Mouse (Mus musculus) midbrain, embryonic 12.5 days (tissue): ENCODE measurements around the gene Nudcd3. TPM values are rescaled to one million over a fixed set of nuclear protein-coding genes. Genes with fewer than 3 reads are reported as not detected.

Source experiments
- ATAC-seq: fragments of 200-750 bp; cut with Nextera tagmentation; 2 replicates; pipeline ENCODE4 v1.8.0; 2017; ENCODE audit warnings: low read depth, moderate TSS enrichment, moderate library complexity; ENCODE audit not compliant: low FRiP score
- H3K27ac ChIP-seq: fragments of 300-500 bp; sonication (generic); replicated peaks from 2 replicates; pipeline ENCODE4 v1.5.1; 2016; ENCODE audit warnings: mild to moderate bottlenecking
- H3K27me3 ChIP-seq: fragments of 300-500 bp; sonication (generic); 2 replicates; pipeline ENCODE4 v1.6.1; 2016; ENCODE audit warnings: mild to moderate bottlenecking
- H3K36me3 ChIP-seq: fragments of 300-500 bp; sonication (generic); 2 replicates; pipeline ENCODE4 v1.6.1; 2016
- H3K4me1 ChIP-seq: fragments of 300-500 bp; sonication (generic); 2 replicates; pipeline ENCODE4 v1.6.1; 2016
- H3K4me2 ChIP-seq: fragments of 300-500 bp; sonication (generic); replicated peaks from 2 replicates; pipeline ENCODE4 v1.6.1; 2016; ENCODE audit warnings: mild to moderate bottlenecking, moderate library complexity
- H3K4me3 ChIP-seq: fragments of 300-500 bp; sonication (generic); 2 replicates; pipeline ENCODE4 v1.5.1; 2016; ENCODE audit warnings: mild to moderate bottlenecking
- H3K9ac ChIP-seq: fragments of 300-500 bp; sonication (generic); replicated peaks from 2 replicates; pipeline ENCODE4 v1.6.1; 2016; ENCODE audit warnings: mild to moderate bottlenecking, moderate library complexity
- H3K9me3 ChIP-seq: fragments of 300-500 bp; sonication (generic); 2 replicates; pipeline ENCODE4 v1.6.1; 2016; ENCODE audit warnings: mild to moderate bottlenecking
- WGBS: fragments of 180-500 bp; shearing (Covaris S2); methylation state at CpG from one replicate; pipeline ENCODE4 v1.1.7; 2016; 5-methylcytosine and 5-hydroxymethylcytosine counted together
- polyA plus RNA-seq: library from polyadenylated mRNA; unstranded; fragments of >200 nt; fragmentation: Nextera tagmentation; extraction: Ambion mirVana; gene quantifications from 2 replicates; pipeline ENCODE4 v1.2.1, GENCODE M21; 2016

Nudcd3 gene
- polyA plus RNA-seq, 1 experiment from 2014 or later = 55.0 TPM

- WGBS = 75% methylated on average over 1 of the region's 1 CpGs
- ATAC-seq = no peak
Measured at GRCm38 (mm10) chr11:6175506-6175905, 24.7 kb downstream of the Nudcd3 start.

GRCm38 (mm10) chr11:6174719-6175118, 25.5 kb downstream of the Nudcd3 start:
- ATAC-seq = no peak
- Histone ChIP-seq H3K4me1 (peaks cover 17% of the 10 kb centered on the region), H3K36me3 (no peaks in the 10 kb centered on the region), H3K9ac (no peak overlapping the region), H3K4me2 (no peak overlapping the region), H3K9me3 (no peaks in the 10 kb centered on the region), H3K27me3 (no peaks in the 10 kb centered on the region), H3K27ac (no peak overlapping the region), H3K4me3 (no peak overlapping the region)
- 79% methylated on average over 7 of the region's 7 CpGs for WGBS

More at GRCm38 (mm10) chr11:6175506-6175905, 24.7 kb downstream of the Nudcd3 start:
- Histone ChIP-seq H3K27me3 (no peaks in the 10 kb centered on the region), H3K9me3 (no peaks in the 10 kb centered on the region), H3K4me2 (no peak overlapping the region), H3K4me3 (no peak overlapping the region), H3K36me3 (no peaks in the 10 kb centered on the region), H3K9ac (no peak overlapping the region), H3K27ac (no peak overlapping the region), H3K4me1 (peaks cover 17% of the 10 kb centered on the region)

GRCm38 (mm10) chr11:6169041-6169663, 31.1 kb downstream of the Nudcd3 start:
- WGBS = 91% methylated on average over 2 of the region's 2 CpGs
- Histone ChIP-seq H3K9ac (no peak overlapping the region), H3K4me1 (no peaks in the 10 kb centered on the region), H3K27ac (no peak overlapping the region), H3K4me3 (no peak overlapping the region), H3K27me3 (no peaks in the 10 kb centered on the region), H3K4me2 (no peak overlapping the region), H3K36me3 (no peaks in the 10 kb centered on the region), H3K9me3 (no peaks in the 10 kb centered on the region)
- ATAC-seq = no peak

- Histone ChIP-seq H3K9me3 (no peaks in the 10 kb centered on the region), H3K36me3 (no peaks in the 10 kb centered on the region), H3K27me3 (no peaks in the 10 kb centered on the region), H3K4me3 (no peak overlapping the region), H3K4me2 (no peak overlapping the region), H3K9ac (no peak overlapping the region), H3K27ac (no peak overlapping the region), H3K4me1 (no peaks in the 10 kb centered on the region)
- ATAC-seq = no peak
- 92% methylated on average over 12 of the region's 12 CpGs for WGBS
Measured at GRCm38 (mm10) chr11:6166351-6166750, 33.9 kb downstream of the Nudcd3 start.

- 95% methylated on average over 7 of the region's 7 CpGs for WGBS
- Histone ChIP-seq H3K27me3 (no peaks in the 10 kb centered on the region), H3K4me3 (no peak overlapping the region), H3K4me2 (no peak overlapping the region), H3K9me3 (no peaks in the 10 kb centered on the region), H3K27ac (no peak overlapping the region), H3K36me3 (no peaks in the 10 kb centered on the region), H3K9ac (no peak overlapping the region), H3K4me1 (0 out of 2 replicates have a peak, but pooled peaks cover 6% of the 10 kb centered on the region)
- no peak for ATAC-seq
Measured at GRCm38 (mm10) chr11:6165391-6166081, 34.7 kb downstream of the Nudcd3 start.

GRCm38 (mm10) chr11:6164781-6165180, 35.4 kb downstream of the Nudcd3 start:
- Histone ChIP-seq H3K9ac (no peak overlapping the region), H3K4me1 (0 out of 2 replicates have a peak, but pooled peaks cover 6% of the 10 kb centered on the region), H3K27ac (no peak overlapping the region), H3K9me3 (no peaks in the 10 kb centered on the region), H3K4me3 (no peak overlapping the region), H3K27me3 (no peaks in the 10 kb centered on the region), H3K4me2 (no peak overlapping the region), H3K36me3 (no peaks in the 10 kb centered on the region)
- 96% methylated on average over 7 of the region's 7 CpGs for WGBS
- no peak for ATAC-seq

GRCm38 (mm10) chr11:6163706-6164105, 36.5 kb downstream of the Nudcd3 start:
- H3K4me3 ChIP-seq = no peak overlapping the region
- no peaks in the 10 kb centered on the region for H3K36me3 ChIP-seq
- no peak overlapping the region for H3K27ac ChIP-seq
- H3K9me3 ChIP-seq = no peaks in the 10 kb centered on the region
- H3K27me3 ChIP-seq = no peaks in the 10 kb centered on the region
- WGBS = 94% methylated on average over 12 of the region's 12 CpGs
- H3K9ac ChIP-seq = no peak overlapping the region
- H3K4me1 ChIP-seq = 0 out of 2 replicates have a peak, but pooled peaks cover 6% of the 10 kb centered on the region
- no peak for ATAC-seq
- H3K4me2 ChIP-seq = no peak overlapping the region

GRCm38 (mm10) chr11:6163062-6163461, 37.2 kb downstream of the Nudcd3 start:
- H3K9ac ChIP-seq = no peak overlapping the region
- no peaks in the 10 kb centered on the region for H3K9me3 ChIP-seq
- H3K4me3 ChIP-seq = no peak overlapping the region
- no peaks in the 10 kb centered on the region for H3K27me3 ChIP-seq
- 0 out of 2 replicates have a peak, but pooled peaks cover 6% of the 10 kb centered on the region for H3K4me1 ChIP-seq
- H3K4me2 ChIP-seq = no peak overlapping the region
- no peak for ATAC-seq
- H3K36me3 ChIP-seq = no peaks in the 10 kb centered on the region
- H3K27ac ChIP-seq = no peak overlapping the region
- WGBS = 98% methylated on average over 3 of the region's 3 CpGs

GRCm38 (mm10) chr11:6161549-6161948, 38.7 kb downstream of the Nudcd3 start:
- Histone ChIP-seq H3K4me3 (no peak overlapping the region), H3K27ac (no peak overlapping the region), H3K9ac (no peak overlapping the region), H3K36me3 (no peaks in the 10 kb centered on the region), H3K9me3 (no peaks in the 10 kb centered on the region), H3K4me2 (no peak overlapping the region), H3K27me3 (no peaks in the 10 kb centered on the region), H3K4me1 (0 out of 2 replicates have a peak, but pooled peaks cover 6% of the 10 kb centered on the region)
- ATAC-seq = no peak

GRCm38 (mm10) chr11:6160663-6161271, 39.4 kb downstream of the Nudcd3 start:
- Histone ChIP-seq H3K4me1 (0 out of 2 replicates have a peak, but pooled peaks cover 6% of the 10 kb centered on the region), H3K4me2 (no peak overlapping the region), H3K9ac (no peak overlapping the region), H3K9me3 (no peaks in the 10 kb centered on the region), H3K36me3 (no peaks in the 10 kb centered on the region), H3K27me3 (no peaks in the 10 kb centered on the region), H3K27ac (no peak overlapping the region), H3K4me3 (no peak overlapping the region)
- WGBS = 81% methylated on average over 3 of the region's 3 CpGs
- no peak for ATAC-seq

GRCm38 (mm10) chr11:6159704-6160275, 40.4 kb downstream of the Nudcd3 start:
- Histone ChIP-seq H3K36me3 (no peaks in the 10 kb centered on the region), H3K27ac (no peak overlapping the region), H3K9ac (no peak overlapping the region), H3K4me1 (0 out of 2 replicates have a peak, but pooled peaks cover 6% of the 10 kb centered on the region), H3K4me3 (no peak overlapping the region), H3K4me2 (no peak overlapping the region), H3K27me3 (no peaks in the 10 kb centered on the region), H3K9me3 (no peaks in the 10 kb centered on the region)
- WGBS = 88% methylated on average over 4 of the region's 4 CpGs
- ATAC-seq = no peak

- Histone ChIP-seq H3K4me2 (no peak overlapping the region), H3K27ac (no peak overlapping the region), H3K9ac (no peak overlapping the region), H3K4me1 (0 out of 2 replicates have a peak, but pooled peaks cover 13% of the 10 kb centered on the region), H3K36me3 (no peaks in the 10 kb centered on the region), H3K4me3 (no peak overlapping the region), H3K27me3 (no peaks in the 10 kb centered on the region), H3K9me3 (no peaks in the 10 kb centered on the region)
- ATAC-seq = no peak
- WGBS = 93% methylated on average over 1 of the region's 1 CpGs
Measured at GRCm38 (mm10) chr11:6158515-6158914, 41.7 kb downstream of the Nudcd3 start.
